Mouse (Mus musculus) subcutaneous adipose tissue, adult 2 months (tissue): Measurements from ENCODE around the gene Odf2l. TPM values are rescaled to one million over a fixed set of nuclear protein-coding genes. Genes with fewer than 3 reads are reported as not detected.

Experiments used
- polyA plus RNA-seq: library from polyadenylated mRNA; depleted of rRNA; stranded (reverse); fragments of >200 nt; gene quantifications from 2 replicates; pipeline ENCODE4 v1.2.3, GENCODE M21; 2012; ENCODE audit warnings: low replicate concordance; rRNA removed

Odf2l gene
- 3.9 and 4.8 TPM in 2 replicates for polyA plus RNA-seq

GRCm38 (mm10) chr3:145118254-145119001 is at the start of gene Odf2l:
TSS of gene Odf2l (plus strand) at chr3:145118588.

GRCm38 (mm10) chr3:145099291-145099690 is 19.1 kb upstream of the Odf2l start, which contains the start of gene Clca2:
TSS of gene Clca2 (minus strand) at chr3:145099443.

Other genes starting within 250 kb of the Odf2l start
- not detected in 2 replicates for gene Clca4b, start 186.1 kb upstream of the Odf2l start, polyA plus RNA-seq
- gene Clca4a, start 143.5 kb upstream of the Odf2l start, polyA plus RNA-seq = not detected in 2 replicates
- 0.29 and 5.3 TPM in 2 replicates for gene Clca1, start 85.8 kb upstream of the Odf2l start, polyA plus RNA-seq
- gene Clca2, start 19.1 kb upstream of the Odf2l start, polyA plus RNA-seq = 2.4 and 3.1 TPM in 2 replicates
- gene Col24a1, start 173.9 kb downstream of the Odf2l start, polyA plus RNA-seq = 0.01 and 0.58 TPM in 2 replicates